Mouse (Mus musculus) liver, adult 2 months (tissue): ENCODE data around the gene Reck.

Experiments used
- CTCF ChIP-seq: fragments of 200-500 bp; IDR thresholded peaks from 2 replicates; pipeline ENCODE4 v1.5.1; 2011; ENCODE audit warnings: low read depth, low read length, control low read depth
- POLR2A ChIP-seq: fragments of 200-500 bp; IDR thresholded peaks from 2 replicates; pipeline ENCODE4 v1.6.1; 2011; ENCODE audit warnings: low read length, control low read depth; ENCODE audit not compliant: insufficient read depth; ENCODE audit errors: extremely low read depth

DNA sequence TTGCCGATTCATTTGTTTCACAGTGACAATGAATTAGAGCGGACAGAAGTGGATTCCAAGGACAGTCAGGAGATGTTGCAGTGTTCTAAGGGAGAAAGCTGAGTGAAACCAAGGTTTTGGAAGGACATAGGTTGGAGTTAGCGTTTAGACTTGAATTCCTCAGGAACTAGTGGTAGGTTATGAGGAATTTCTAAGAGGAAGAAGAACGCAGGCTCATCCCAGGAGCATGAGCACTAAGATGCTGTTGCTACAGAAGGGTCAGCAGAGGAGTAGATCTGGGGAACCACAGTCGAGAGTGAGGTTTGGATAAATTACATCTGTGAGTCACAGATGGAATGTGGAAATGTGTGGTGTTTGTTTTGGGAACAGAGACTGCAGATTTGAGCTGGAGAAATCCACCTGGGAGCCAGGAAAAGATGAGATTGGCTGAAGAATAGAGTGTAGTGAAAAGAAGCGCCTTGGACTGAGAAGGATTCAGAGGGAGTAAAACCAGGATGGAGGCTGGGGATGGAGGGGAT lies 101.0 kb downstream of the Reck start:
- no peak for TF ChIP-seq POLR2A
- no peak for TF ChIP-seq CTCF
